Mouse (Mus musculus) olfactory bulb, adult 2 months (tissue): Measurements from ENCODE around the gene Vmn2r86. TPM values are rescaled to one million over a fixed set of nuclear protein-coding genes. Genes with fewer than 3 reads are reported as not detected.

Source experiments
- H3K27ac ChIP-seq: fragments of 200-500 bp; 2 replicates; pipeline ENCODE4 v1.5.1; 2012; ENCODE audit warnings: low read depth, low read length; ENCODE audit not compliant: insufficient read depth
- H3K4me1 ChIP-seq: fragments of 200-500 bp; 2 replicates; pipeline ENCODE4 v1.6.1; 2012; ENCODE audit warnings: low read length; ENCODE audit not compliant: control insufficient read depth, insufficient read depth
- H3K4me3 ChIP-seq: fragments of 200-500 bp; 2 replicates; pipeline ENCODE4 v1.5.1; 2012; ENCODE audit warnings: mild to moderate bottlenecking, low read depth, low read length, moderate library complexity; ENCODE audit not compliant: insufficient read depth
- CTCF ChIP-seq: fragments of 200-500 bp; IDR thresholded peaks from 2 replicates; pipeline ENCODE4 v1.5.1; 2012; ENCODE audit warnings: low read depth, mild to moderate bottlenecking, low read length, moderate library complexity; ENCODE audit not compliant: insufficient read depth
- POLR2A ChIP-seq: fragments of 200-500 bp; IDR thresholded peaks from 2 replicates; pipeline ENCODE4 v1.6.1; 2012; ENCODE audit warnings: mild to moderate bottlenecking, low read depth, low read length, moderate library complexity; ENCODE audit not compliant: insufficient read depth
- polyA plus RNA-seq: library from polyadenylated mRNA; stranded (reverse); fragments of >200 nt; gene quantifications from 2 replicates; pipeline ENCODE4 v1.2.4, GENCODE M21; 2012; ENCODE audit warnings: low replicate concordance; ENCODE audit not compliant: missing spikeins, insufficient read depth, insufficient read length

The Vmn2r86 gene
- polyA plus RNA-seq, 1 experiment: not detected

DNA sequence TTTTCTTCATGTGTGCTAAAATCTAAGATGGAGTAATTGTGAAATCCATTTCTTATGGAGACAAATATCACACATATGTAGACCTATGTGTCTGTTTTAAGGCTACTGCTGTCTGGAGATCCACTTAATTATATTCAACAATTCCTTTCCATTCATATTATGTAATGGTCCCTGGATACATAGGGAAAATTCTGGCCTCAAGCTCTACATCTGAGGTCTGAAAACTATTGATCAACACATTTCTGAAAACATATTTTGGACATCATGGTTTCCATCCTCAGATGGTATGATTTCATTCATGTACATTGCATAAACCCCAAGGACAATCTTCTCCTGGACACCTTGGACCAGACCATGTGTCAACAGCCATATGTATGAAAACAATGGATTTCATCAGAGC is 61.6 kb downstream of the Vmn2r86 start, which contains the start of gene Vmn2r84:
Gene Vmn2r84 (minus strand): TSS at position 101 of the 400 bp plus-strand sequence.
- H3K4me1 ChIP-seq: no peaks in the 10 kb centered on the region
- no peak within 1 kb of the TSS for H3K27ac ChIP-seq
- TF ChIP-seq POLR2A (no peak), CTCF (no peak)
- no peak within 1 kb of the TSS for H3K4me3 ChIP-seq

Other genes with a start within 250 kb of the Vmn2r86 start
- gene Olfr827, start 241.6 kb downstream of the Vmn2r86 start, polyA plus RNA-seq: not detected in 2 replicates
- gene Neurod4, start 175.8 kb downstream of the Vmn2r86 start, polyA plus RNA-seq: not detected in 2 replicates
- gene Tespa1, start 133.2 kb downstream of the Vmn2r86 start, polyA plus RNA-seq: not detected in 2 replicates
- gene Vmn2r84, start 61.7 kb downstream of the Vmn2r86 start, polyA plus RNA-seq: not detected in 2 replicates
- gene Vmn2r85, start 26.3 kb downstream of the Vmn2r86 start, polyA plus RNA-seq: not detected in 2 replicates
- gene Vmn2r87, start 41.3 kb upstream of the Vmn2r86 start, polyA plus RNA-seq: not detected in 2 replicates